Mouse (Mus musculus) forebrain, embryonic 16.5 days (tissue): ENCODE data around the gene Plcb1. TPM values are rescaled to one million over a fixed set of nuclear protein-coding genes. Genes with fewer than 3 reads are reported as not detected.

Experiments
- ATAC-seq: fragments of 200-750 bp; cut with Nextera tagmentation; 2 replicates; pipeline ENCODE4 v1.8.0; 2017; ENCODE audit warnings: mild to moderate bottlenecking, moderate library complexity
- H3K27ac ChIP-seq: fragments of 300-500 bp; sonication (generic); 2 replicates; pipeline ENCODE4 v1.5.1; 2014; ENCODE audit warnings: low read length, control low read depth
- H3K27me3 ChIP-seq: fragments of 300-500 bp; sonication (generic); replicated peaks from 2 replicates; pipeline ENCODE4 v1.6.1; 2014; ENCODE audit warnings: low read length; ENCODE audit not compliant: control insufficient read depth, insufficient read depth
- H3K36me3 ChIP-seq: fragments of 300-500 bp; sonication (generic); 2 replicates; pipeline ENCODE4 v1.6.1; 2014; ENCODE audit not compliant: control insufficient read depth, insufficient read depth
- H3K4me1 ChIP-seq: fragments of 300-500 bp; sonication (generic); replicated peaks from 2 replicates; pipeline ENCODE4 v1.6.1; 2014; ENCODE audit warnings: low read length; ENCODE audit not compliant: control insufficient read depth, insufficient read depth
- H3K4me2 ChIP-seq: fragments of 300-500 bp; sonication (generic); 2 replicates; pipeline ENCODE4 v1.6.1; 2014; ENCODE audit warnings: mild to moderate bottlenecking, low read length, control low read depth
- H3K4me3 ChIP-seq: fragments of 300-500 bp; sonication (generic); replicated peaks from 2 replicates; pipeline ENCODE4 v1.5.1; 2014; ENCODE audit warnings: mild to moderate bottlenecking, low read length, control low read depth
- H3K9ac ChIP-seq: fragments of 300-500 bp; sonication (generic); replicated peaks from 2 replicates; pipeline ENCODE4 v1.6.1; 2014; ENCODE audit warnings: low read depth, low read length, control low read depth
- H3K9me3 ChIP-seq: fragments of 300-500 bp; sonication (generic); 2 replicates; pipeline ENCODE4 v1.6.1; 2016; ENCODE audit warnings: low read length; ENCODE audit not compliant: control insufficient read depth
- WGBS: fragments of 180-500 bp; shearing (Covaris S2); extraction: QIAGEN DNeasy Blood & Tissue Kit; methylation state at CpG from one replicate; pipeline ENCODE4 v1.1.7; 2014; 5-methylcytosine and 5-hydroxymethylcytosine counted together
- polyA plus RNA-seq: library from polyadenylated mRNA; unstranded; fragments of >200 nt; fragmentation: Nextera tagmentation; extraction: Ambion mirVana; gene quantifications from 2 replicates; pipeline ENCODE4 v1.2.1, GENCODE M21; 2015

The Plcb1 gene
- polyA plus RNA-seq = 43.9 and 49.4 TPM in 2 replicates

DNA sequence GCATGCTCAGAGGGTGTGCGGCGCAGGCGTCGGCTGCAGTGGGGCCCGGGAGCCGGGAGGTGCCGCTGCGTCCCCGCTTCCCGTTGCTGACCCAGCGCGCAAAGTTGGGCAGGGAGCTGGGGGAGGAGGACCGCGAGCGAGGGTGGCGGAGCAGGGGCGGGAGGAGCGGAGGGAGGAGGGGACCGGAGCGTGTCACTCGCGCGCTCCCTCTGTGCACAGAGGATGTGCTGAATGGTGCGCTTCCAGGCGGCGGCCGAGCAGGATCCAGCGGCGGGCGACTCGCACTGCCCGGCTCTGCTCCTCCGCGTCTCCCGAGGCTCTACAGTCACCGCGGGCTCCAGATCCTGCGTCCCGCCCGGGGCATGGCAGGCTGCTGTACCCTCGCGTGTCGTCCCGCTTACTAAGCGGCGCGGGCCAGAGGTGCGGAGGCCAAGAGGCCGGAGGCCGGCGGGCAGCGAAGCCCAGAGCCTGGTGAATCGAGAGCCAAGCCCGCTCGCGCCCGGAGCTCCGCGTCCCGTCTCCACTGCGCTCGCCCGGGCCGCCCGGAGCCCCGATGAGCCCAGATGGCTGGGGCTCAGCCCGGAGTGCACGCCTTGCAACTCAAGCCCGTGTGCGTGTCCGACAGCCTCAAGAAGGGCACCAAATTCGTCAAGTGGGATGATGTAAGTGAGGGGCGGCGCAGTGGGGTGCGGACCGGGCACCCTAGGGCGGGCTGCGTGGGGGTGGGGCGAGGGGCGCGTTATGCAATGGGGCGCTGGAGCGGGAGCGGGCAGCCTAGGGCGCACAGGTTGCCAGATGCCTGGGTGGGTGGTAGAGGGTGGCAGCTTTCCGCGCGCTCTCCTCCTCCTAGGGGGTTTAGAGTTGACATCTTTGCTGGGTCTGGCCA, at the start of gene Plcb1:
Plcb1 (plus strand) TSS at position 98 of the 886 bp plus-strand sequence.
- WGBS = under 1% methylated on average over 82 of the region's 88 CpGs
- Histone ChIP-seq H3K4me3 (peak within 1 kb of the TSS; percentile 78), H3K9me3 (no peaks in the 10 kb centered on the region), H3K36me3 (no peaks in the 10 kb centered on the region), H3K4me1 (peaks cover 7% of the 10 kb centered on the region; the same call in 1 of the 2 replicates), H3K9ac (peak within 1 kb of the TSS; percentile 87), H3K4me2 (peak within 1 kb of the TSS; percentile 54), H3K27ac (peak within 1 kb of the TSS; percentile 82), H3K27me3 (no peaks in the 10 kb centered on the region)
- peak; percentile 97 for ATAC-seq

DNA sequence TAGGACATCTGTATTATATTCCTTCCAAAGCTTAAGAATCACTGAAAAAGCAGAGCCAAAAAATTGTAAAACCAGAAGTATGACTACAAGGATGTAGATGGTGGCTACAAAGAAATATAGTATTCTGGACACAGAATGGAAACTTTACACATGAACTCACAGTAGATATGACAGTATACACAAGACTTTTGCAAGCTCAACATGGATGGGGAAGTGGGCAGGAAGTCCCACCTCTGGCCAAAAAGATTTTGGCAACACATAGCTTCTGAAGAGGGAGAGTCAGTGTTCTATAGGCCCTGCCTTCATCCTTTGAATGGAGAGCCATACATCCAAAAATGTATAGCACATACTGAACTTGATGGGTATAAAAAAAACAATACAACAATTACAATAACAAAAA, 30.3 kb upstream of the Plcb1 start:
- no peaks in the 10 kb centered on the region for H3K27me3 ChIP-seq
- H3K4me3 ChIP-seq = no peak overlapping the region
- H3K27ac ChIP-seq = no peak overlapping the region
- H3K4me1 ChIP-seq = no peaks in the 10 kb centered on the region
- no peaks in the 10 kb centered on the region for H3K36me3 ChIP-seq
- no peak overlapping the region for H3K4me2 ChIP-seq
- no peaks in the 10 kb centered on the region for H3K9me3 ChIP-seq
- no peak for ATAC-seq
- H3K9ac ChIP-seq = no peak overlapping the region

DNA sequence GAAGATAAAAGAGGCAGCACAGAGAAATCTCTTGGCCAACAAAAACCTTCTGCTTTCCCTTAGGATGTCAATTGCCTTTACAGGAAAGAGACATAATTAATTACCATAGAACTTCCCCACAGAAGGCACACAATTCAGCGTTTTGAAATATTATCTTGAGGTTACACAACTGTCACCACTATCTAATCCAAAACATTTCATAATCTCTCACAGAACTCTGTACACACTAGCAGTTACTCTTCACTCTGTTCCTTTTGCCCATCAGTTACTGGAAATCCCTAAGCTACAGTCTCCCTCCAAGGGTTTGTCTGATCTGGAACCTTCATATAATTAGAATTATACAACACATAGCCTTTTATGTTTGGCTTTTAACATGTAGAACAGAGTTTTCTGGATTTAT, 29.8 kb upstream of the Plcb1 start:
- no peaks in the 10 kb centered on the region for H3K9me3 ChIP-seq
- H3K36me3 ChIP-seq = no peaks in the 10 kb centered on the region
- WGBS = 85% methylated on average over 1 of the region's 1 CpGs
- no peak overlapping the region for H3K4me2 ChIP-seq
- H3K9ac ChIP-seq = no peak overlapping the region
- H3K4me1 ChIP-seq = no peaks in the 10 kb centered on the region
- no peak for ATAC-seq
- no peak overlapping the region for H3K4me3 ChIP-seq
- no peaks in the 10 kb centered on the region for H3K27me3 ChIP-seq
- no peak overlapping the region for H3K27ac ChIP-seq

DNA sequence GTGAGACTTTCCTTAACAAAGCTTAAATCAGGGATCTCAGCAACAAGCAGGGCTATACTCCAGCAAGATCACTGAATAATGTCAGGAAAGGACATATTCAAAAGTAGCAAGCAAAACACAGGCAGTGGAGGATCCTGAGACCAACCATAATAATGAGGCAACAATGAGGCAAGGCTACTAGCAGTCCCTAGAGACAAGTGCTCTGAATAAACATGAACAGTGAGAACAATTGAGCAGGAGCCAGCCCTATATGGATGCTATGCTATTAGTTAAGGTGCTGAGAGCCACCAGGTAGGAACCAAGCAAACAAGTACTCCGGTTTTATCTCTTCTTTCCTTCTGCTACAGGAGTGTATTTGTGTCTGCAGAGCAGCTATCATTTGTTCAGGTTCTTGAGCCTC, 24.8 kb upstream of the Plcb1 start:
- Histone ChIP-seq H3K27me3 (no peaks in the 10 kb centered on the region), H3K9ac (no peak overlapping the region), H3K4me3 (no peak overlapping the region), H3K4me1 (no peaks in the 10 kb centered on the region), H3K36me3 (no peaks in the 10 kb centered on the region), H3K27ac (no peak overlapping the region), H3K9me3 (no peaks in the 10 kb centered on the region), H3K4me2 (no peak overlapping the region)
- 90% methylated on average over 1 of the region's 1 CpGs for WGBS
- ATAC-seq = no peak

DNA sequence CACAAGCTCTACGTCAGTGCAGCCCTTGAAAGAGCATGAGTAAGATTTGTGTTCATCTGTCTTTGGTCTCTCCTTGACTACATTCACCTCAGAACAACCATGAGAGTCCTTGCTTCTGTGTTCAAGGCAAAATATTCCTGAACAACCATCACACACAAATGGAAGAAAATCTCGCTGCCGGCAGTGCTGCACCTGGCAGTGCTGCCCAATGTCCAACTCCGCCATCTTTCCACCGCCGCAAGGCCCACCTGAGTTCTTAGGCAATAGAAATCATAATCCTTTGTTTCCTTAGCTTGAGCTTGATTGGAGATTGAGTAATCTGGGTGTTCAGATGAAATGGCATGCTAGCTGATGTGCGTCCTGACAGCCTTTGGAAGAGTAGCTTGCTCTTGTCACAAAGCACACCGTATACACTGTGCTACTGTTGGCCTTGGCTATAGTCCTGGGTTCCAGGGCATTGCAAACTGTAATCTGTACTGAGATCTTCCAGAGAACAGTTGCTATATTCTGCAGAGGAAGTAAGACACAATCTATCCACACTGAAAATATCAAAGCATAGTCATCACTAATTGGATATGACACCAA, 22.4 kb upstream of the Plcb1 start:
- Histone ChIP-seq H3K9ac (no peak overlapping the region), H3K27ac (no peak overlapping the region), H3K4me3 (no peak overlapping the region), H3K36me3 (no peaks in the 10 kb centered on the region), H3K4me1 (no peaks in the 10 kb centered on the region), H3K9me3 (no peaks in the 10 kb centered on the region), H3K27me3 (no peaks in the 10 kb centered on the region), H3K4me2 (no peak overlapping the region)
- no peak for ATAC-seq
- WGBS = 97% methylated on average over 8 of the region's 8 CpGs

DNA sequence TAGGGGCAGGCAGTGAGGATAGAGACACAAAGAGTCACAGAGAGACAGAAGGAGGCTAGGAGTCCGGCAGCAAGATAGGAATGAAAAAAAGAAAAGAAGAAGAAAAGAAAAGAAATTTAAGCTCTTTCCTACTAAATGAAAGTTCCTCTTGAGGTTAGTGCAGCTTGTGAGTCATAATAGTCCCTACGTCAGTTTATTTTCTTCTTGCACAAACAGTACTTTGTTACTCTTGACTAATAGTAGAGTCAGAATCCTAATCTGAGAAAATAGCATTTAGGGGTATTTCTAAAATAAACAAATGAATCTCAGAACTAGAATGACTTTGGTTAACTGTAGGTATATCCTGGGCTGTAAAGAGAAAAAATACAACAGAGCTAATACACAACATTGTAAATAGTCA, 21.4 kb upstream of the Plcb1 start:
- H3K36me3 ChIP-seq = no peaks in the 10 kb centered on the region
- no peak overlapping the region for H3K4me3 ChIP-seq

DNA sequence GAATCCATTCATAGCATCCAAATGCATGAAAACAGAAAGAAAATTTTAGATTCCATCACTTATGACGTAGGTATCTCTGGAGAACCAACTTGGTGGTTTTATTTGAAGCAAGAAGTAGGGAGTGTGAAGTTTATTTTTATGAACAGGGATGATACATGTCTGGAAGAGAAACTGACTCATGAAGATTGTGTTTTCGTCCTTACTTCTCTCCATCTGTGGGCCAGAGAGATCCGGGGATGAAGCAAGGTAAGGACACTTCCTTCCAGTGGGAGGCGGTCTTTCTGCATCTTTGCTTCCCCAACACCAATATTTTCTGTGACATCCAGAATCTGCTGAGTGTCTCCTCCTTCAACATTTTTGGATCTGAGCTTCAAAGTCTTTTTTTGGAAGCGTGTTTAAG, 6.0 kb upstream of the Plcb1 start:
- Histone ChIP-seq H3K4me2 (no peak overlapping the region), H3K9me3 (no peaks in the 10 kb centered on the region), H3K27ac (no peak overlapping the region), H3K27me3 (no peaks in the 10 kb centered on the region), H3K36me3 (no peaks in the 10 kb centered on the region), H3K4me3 (no peak overlapping the region), H3K9ac (no peak overlapping the region), H3K4me1 (no peaks in the 10 kb centered on the region)
- no peak for ATAC-seq
- 62% methylated on average over 5 of the region's 5 CpGs for WGBS

More for the DNA sequence above, 21.4 kb upstream of the Plcb1 start:
- Histone ChIP-seq H3K4me2 (no peak overlapping the region), H3K9me3 (no peaks in the 10 kb centered on the region), H3K4me1 (no peaks in the 10 kb centered on the region), H3K27me3 (no peaks in the 10 kb centered on the region), H3K27ac (no peak overlapping the region), H3K9ac (no peak overlapping the region)
- WGBS = 79% methylated on average over 2 of the region's 2 CpGs
- ATAC-seq = no peak

DNA sequence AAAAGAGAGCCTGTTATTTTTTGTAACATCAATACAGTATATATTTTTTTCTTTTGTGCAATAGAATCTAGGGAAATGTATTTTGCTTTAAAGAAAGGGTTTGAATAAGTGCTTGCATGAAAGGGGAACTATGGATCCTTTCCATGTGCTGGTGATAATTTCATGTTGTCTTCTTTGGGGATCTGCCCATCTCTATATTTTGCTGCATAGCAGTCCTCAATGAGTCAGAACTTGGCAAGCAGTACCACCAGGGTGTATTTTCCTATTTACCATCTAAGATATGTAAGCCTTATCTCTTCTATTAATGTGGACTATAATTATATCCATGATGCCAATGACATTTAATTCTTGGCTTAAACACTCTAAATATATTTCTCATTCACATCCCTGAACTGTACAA, 5.6 kb upstream of the Plcb1 start:
- no peaks in the 10 kb centered on the region for H3K27me3 ChIP-seq
- H3K9ac ChIP-seq = no peak overlapping the region
- H3K4me3 ChIP-seq = no peak overlapping the region
- no peaks in the 10 kb centered on the region for H3K36me3 ChIP-seq
- no peak overlapping the region for H3K27ac ChIP-seq
- no peaks in the 10 kb centered on the region for H3K9me3 ChIP-seq
- no peak overlapping the region for H3K4me2 ChIP-seq
- 0 out of 2 replicates have a peak, but pooled peaks have one; percentile 10 for ATAC-seq
- H3K4me1 ChIP-seq = no peaks in the 10 kb centered on the region

DNA sequence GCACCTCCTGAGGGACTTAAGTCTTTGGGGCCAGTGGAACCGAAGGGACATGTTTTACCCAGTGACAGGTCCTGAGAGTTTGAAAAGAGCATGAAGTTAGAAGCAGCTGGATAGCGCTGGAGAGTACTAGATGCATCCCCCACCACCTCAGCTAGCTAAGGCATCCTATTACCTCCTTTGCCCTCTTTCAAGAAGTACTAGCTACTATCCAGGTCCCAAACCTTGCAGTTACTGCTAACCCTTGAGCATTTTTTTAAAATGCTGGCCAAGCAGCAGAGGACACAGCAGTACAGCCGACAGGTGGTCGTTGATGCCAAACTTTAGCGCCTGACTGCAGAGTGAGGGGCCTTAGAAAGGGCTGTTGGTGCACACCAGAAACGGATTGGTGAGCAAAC, 986 bp downstream of the Plcb1 start:
- no peak overlapping the region for H3K27ac ChIP-seq
- ATAC-seq = no peak
- WGBS = 7% methylated on average over 6 of the region's 6 CpGs
- H3K4me3 ChIP-seq = peak overlapping the region; percentile 78
- H3K9ac ChIP-seq = peak overlapping the region; percentile 87
- H3K4me1 ChIP-seq = peaks cover 7% of the 10 kb centered on the region; the same call in 1 of the 2 replicates
- no peaks in the 10 kb centered on the region for H3K27me3 ChIP-seq
- H3K36me3 ChIP-seq = no peaks in the 10 kb centered on the region
- H3K4me2 ChIP-seq = peak overlapping the region; percentile 54
- H3K9me3 ChIP-seq = no peaks in the 10 kb centered on the region
